Mouse (Mus musculus): ENCODE measurements at regions not wholly inside any gene's neighbourhood (a gene's known extent, or its start where the extent isn't known, plus 50 kb on each side); places are given as distances from the start of the nearest gene placed in this dataset.
A peak's percentile ranks its signal among the peaks of the same experiment; 100 is the strongest.

DNA sequence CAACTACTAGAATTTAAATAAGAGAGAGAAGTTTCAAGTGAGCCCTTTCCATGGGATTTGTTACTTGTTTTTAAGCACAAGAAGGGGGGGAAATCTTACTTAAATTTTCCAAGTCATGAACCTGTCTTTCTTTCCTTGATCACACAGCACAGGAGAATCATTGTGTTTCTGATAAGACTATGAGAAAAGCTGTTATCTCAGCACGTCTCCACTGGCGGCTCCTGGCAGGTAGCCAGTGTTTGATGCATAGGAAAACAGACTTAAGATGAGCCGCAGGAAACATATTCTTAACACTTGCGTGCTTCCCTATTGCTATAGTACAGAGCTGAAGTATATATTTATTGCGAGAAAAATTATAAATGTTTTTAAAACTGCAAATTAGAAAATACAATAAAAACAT is 920.3 kb downstream of the Efna5 start:
- DNase-seq (ENCODE audit: low spot score in 2 of 2) = no peak

- DNase-seq (ENCODE audit: low spot score in 2 of 2) = no peak
Observed at GRCm38 (mm10) chr17:61960017-61960813, 920.9 kb downstream of the Efna5 start.

DNA sequence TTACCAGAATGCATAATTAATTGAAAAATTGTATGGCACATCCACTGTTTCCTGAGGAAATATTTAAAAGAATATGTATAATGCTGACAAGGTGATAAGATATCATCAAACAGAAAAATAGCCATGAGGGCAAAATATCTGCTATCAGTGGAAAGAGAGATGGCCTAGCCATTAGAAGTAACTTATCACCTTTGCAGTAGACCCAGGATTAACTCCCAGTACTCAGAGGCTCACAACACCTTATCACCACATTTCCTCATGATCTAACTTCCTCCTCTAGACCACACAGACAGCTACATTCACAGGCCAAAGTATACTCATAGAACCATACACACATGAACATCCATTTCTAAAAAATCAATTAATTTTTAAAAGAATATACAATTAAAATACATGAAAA is 963.4 kb downstream of the Efna5 start:
- no peak for DNase-seq (ENCODE audit: low spot score in 2 of 2)

- DNase-seq (ENCODE audit: low spot score in 2 of 2) = no peak
Observed at GRCm38 (mm10) chr17:61902898-61903297, 978.2 kb downstream of the Efna5 start.

DNA sequence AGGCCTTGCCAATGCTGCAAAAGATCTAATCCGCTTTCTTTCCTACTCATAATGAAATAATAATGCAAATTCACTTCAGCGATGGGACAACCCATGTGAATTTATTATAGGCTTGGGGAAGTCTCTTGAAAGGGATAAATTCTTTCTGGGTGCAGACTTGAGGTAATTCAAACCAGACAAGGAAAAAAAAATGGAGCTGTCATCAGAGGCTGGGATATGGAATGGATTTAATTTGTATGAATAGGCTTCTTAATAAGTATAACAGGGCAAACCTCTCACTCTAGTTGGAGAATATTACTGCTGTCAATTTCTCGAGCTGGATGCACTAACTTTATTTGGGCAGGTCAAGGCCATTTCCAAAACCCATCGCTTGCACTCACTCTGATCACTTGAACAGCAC is 990.5 kb downstream of the Efna5 start:
- no peak for DNase-seq (ENCODE audit: low spot score in 2 of 2)

DNA sequence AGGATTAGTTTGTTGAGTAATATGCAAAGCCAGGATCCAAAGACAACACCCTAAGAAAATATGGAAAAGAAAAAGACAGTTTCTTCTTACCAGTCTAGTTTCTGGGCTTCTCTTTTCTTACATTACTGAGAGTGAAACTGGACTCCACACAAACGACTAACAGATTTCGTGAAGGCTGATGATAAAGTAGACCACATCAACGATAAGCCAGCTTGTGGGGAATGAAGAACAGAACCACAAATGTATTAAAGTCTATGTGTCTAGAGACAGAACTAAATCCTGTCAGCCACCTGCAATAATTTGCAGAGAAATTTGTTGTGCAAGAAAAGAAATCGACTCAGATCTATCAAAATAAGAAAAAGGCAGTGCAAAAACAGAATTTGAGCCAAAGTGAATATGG is 1015.0 kb downstream of the Efna5 start:
- no peak for DNase-seq (ENCODE audit: low spot score in 2 of 2)

DNA sequence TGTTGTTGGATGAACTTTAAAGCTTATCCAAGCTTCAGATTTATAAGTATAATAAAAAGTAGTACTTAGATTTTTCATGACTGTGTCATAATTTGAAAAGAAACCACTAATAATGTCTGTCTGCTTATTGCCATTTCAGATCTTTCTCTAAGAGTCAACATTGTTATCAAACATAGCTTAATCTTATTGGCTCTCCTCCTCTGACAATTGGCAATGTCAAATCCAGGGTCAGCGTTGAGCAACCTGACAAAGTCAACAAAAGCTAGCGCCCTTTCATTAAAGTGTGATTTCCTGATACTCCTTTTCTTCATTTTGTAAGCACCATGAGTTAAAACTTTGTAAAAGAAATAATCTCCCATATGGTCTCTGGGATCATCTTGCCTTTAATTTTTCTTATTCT is 1018.7 kb downstream of the Efna5 start:
- peak; percentile 2 to 8 for DNase-seq (ENCODE audit: low spot score in 2 of 2)

- no peak for DNase-seq (ENCODE audit: low spot score in 2 of 2)
Observed at GRCm38 (mm10) chr17:61837555-61837954, 1043.6 kb downstream of the Efna5 start.

DNA sequence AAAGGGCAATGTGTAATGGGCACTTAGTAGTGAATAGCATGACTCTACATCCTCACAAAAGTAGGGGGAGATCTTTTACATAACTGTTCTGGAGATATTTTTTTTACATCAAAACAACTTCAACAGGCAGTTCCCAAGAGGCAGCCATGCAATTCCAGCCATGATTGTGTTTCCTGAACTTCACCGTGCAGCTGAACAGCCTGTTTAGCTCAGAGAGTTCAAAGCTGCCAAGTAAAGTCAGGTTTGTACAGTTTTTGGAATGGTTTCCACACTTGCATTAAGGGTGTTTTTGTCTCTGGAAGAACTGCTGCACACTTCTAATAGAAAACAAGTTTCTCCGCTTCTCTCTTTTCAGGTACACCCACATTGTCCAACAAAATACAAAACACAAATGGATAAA is 1065.6 kb downstream of the Efna5 start:
- DNase-seq (ENCODE audit: low spot score in 2 of 2) = no peak

DNA sequence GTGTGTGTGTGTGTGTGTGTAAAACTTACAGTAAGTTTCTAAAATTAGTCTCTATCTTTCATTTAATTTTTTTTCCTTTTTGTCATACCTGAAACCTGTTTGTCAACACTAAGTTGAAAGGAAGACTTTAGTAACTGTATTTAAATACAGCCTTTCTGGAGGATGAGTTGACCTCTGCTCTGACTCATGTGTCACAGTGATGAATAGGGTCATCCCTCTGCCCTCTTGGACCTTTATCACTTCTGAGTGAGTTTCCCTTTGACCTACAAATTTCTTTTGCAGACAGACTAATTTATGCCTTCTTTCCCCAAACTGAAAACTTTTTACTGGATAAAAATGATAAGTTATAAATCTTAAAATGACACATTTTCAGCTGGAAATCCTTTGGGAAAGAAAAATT is 1112.8 kb downstream of the Efna5 start:
- no peak for DNase-seq (ENCODE audit: low spot score in 2 of 2)

DNA sequence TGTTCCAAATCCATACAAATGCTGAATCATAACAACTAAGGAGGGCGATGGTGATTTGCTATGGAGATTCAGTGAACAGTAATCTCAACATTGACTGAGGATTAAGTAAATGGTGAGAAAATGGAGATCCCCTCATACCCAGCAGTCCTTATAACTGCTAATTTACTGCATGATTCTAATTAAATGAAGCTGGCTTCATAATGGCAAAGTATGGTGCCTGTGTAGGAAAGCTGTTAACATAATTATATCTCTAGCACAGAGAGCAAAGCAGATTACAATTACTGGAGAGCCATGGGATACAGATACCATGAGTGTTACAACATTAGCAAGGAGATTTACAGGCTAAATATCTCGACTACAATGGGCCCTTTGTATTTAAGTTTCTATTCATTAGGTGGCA is 1116.0 kb downstream of the Efna5 start:
- DNase-seq (ENCODE audit: low spot score in 2 of 2) = no peak

All from urinary bladder, postnatal 36 days (tissue).